In genomic region chr17:31021276-31021675, GRCm38 (mm10) we compare ENCODE assay signal across 17 mouse cellular contexts.
"Had no signal": no experiment of that assay in that cellular context is flagged by ENCODE, and none has a peak within 500 bp of the region (broad histone marks: within the 10 kb centered on the region; RNA-seq: fewer than 3 reads in every experiment).

No protein-coding gene starts in this region.

- ATAC-seq: liver, postnatal 0 days; midbrain, embryonic 15.5 days had no signal

- H3K4me2 ChIP-seq: limb, embryonic 12.5 days; liver, embryonic 13.5 days; lung, embryonic 15.5 days; midbrain, embryonic 11.5 days; midbrain, embryonic 15.5 days; neural tube, embryonic 13.5 days had no signal

- H3K36me3 ChIP-seq: limb, embryonic 12.5 days; liver, embryonic 13.5 days; lung, embryonic 15.5 days; midbrain, embryonic 15.5 days; neural tube, embryonic 13.5 days had no signal

- DNase-seq: kidney, adult 18-20 months; kidney, postnatal 10 days; kidney, postnatal 4 days; liver; liver, embryonic 13.5 days; liver, postnatal 0 days; lung, postnatal 14 days; right cerebral cortex, postnatal 4 days; spleen, adult 18-20 months; thymus, adult 18-20 months; thymus, postnatal 14 days had no signal

- H3K4me3 ChIP-seq: left cerebral cortex, adult 2 months; limb, embryonic 12.5 days; liver, embryonic 13.5 days; lung, embryonic 15.5 days; midbrain, embryonic 15.5 days; neural tube, embryonic 13.5 days had no signal

- H3K9me3 ChIP-seq: liver, embryonic 13.5 days; lung, embryonic 15.5 days; midbrain, embryonic 15.5 days; neural tube, embryonic 13.5 days had no signal

- H3K4me1 ChIP-seq: limb, embryonic 12.5 days; midbrain, embryonic 15.5 days had no signal

- H3K9ac ChIP-seq: limb, embryonic 12.5 days; liver, embryonic 13.5 days; liver, postnatal 0 days; lung, embryonic 15.5 days; midbrain, embryonic 15.5 days; neural tube, embryonic 13.5 days had no signal

- H3K27ac ChIP-seq: left cerebral cortex, adult 2 months; limb, embryonic 12.5 days; liver, embryonic 13.5 days; lung, embryonic 15.5 days; midbrain, embryonic 15.5 days; neural tube, embryonic 13.5 days had no signal

- H3K27me3 ChIP-seq: limb, embryonic 12.5 days; liver, embryonic 13.5 days; lung, embryonic 15.5 days; midbrain, embryonic 15.5 days; neural tube, embryonic 13.5 days had no signal
